Mouse (Mus musculus) myocyte (in vitro differentiated cells): ENCODE results near the gene Eif4enif1. TPM values are rescaled to one million over a fixed set of nuclear protein-coding genes. Genes with fewer than 3 reads are reported as not detected.
A peak's percentile ranks its signal among the peaks of the same experiment; 100 is the strongest.
"Not testable (repeated sequence)": the region's sequence is repeated elsewhere in the genome, so short reads cannot be mapped to it uniquely, and the experiment has no call there.

ENCODE experiments used
- H3K27me3 ChIP-seq: one replicate; pipeline ENCODE4 v1.6.1; 2011; ENCODE audit not compliant: control insufficient read depth, insufficient read depth, insufficient read length
- H3K36me3 ChIP-seq: one replicate; pipeline ENCODE4 v1.6.1; 2011; ENCODE audit not compliant: control insufficient read depth, insufficient read depth
- H3K4me2 ChIP-seq: one replicate; pipeline ENCODE4 v1.6.1; 2011; ENCODE audit warnings: low read depth, control low read depth
- H3K4me3 ChIP-seq: one replicate; pipeline ENCODE4 v1.5.1; 2011; ENCODE audit warnings: mild to moderate bottlenecking, control low read depth, moderate library complexity
- H3K79me2 ChIP-seq: one replicate; pipeline ENCODE4 v1.6.1; 2011; ENCODE audit not compliant: control insufficient read depth, insufficient read depth
- H3ac ChIP-seq: one replicate; pipeline ENCODE4 v1.6.1; 2011; ENCODE audit not compliant: control insufficient read depth, insufficient read length
- CEBPB ChIP-seq: IDR thresholded peaks from 2 replicates; pipeline ENCODE4 v1.6.1; 2011; ENCODE audit warnings: mild to moderate bottlenecking, moderate library complexity; ENCODE audit not compliant: poor library complexity, insufficient read depth, severe bottlenecking
- E2F4 ChIP-seq: IDR thresholded peaks from one replicate; pipeline ENCODE4 v1.6.1; 2011; ENCODE audit warnings: mild to moderate bottlenecking, control low read depth, moderate library complexity; ENCODE audit not compliant: insufficient read depth
- MAX ChIP-seq: IDR thresholded peaks from one replicate; pipeline ENCODE4 v1.6.1; 2011; ENCODE audit warnings: low read depth, mild to moderate bottlenecking, control low read depth
- MYOD1 ChIP-seq, 3 experiments: IDR thresholded peaks; one replicate each; pipeline ENCODE4 v1.6.1; 2011; ENCODE audit warnings: control low read depth in 2 of 3, low read depth in 2 of 3, mild to moderate bottlenecking in 2 of 3, moderate library complexity in 1 of 3; ENCODE audit not compliant: insufficient read length in 2 of 3, control insufficient read depth in 1 of 3
- MYOG ChIP-seq, 3 experiments: IDR thresholded peaks; one replicate each; pipeline ENCODE4 v1.6.1; 2011; ENCODE audit warnings: control low read depth in 2 of 3, low read depth in 2 of 3, mild to moderate bottlenecking in 2 of 3; ENCODE audit not compliant: insufficient read length in 2 of 3, control insufficient read depth in 1 of 3, insufficient read depth in 1 of 3
- POLR2A ChIP-seq: IDR thresholded peaks from one replicate; pipeline ENCODE4 v1.6.1; 2011; ENCODE audit warnings: low read depth, mild to moderate bottlenecking, control low read depth, moderate library complexity; ENCODE audit not compliant: insufficient read length
- POLR2AphosphoS2 ChIP-seq: IDR thresholded peaks from one replicate; pipeline ENCODE4 v1.6.1; 2011; ENCODE audit warnings: low read depth, control low read depth; ENCODE audit not compliant: insufficient read length
- REST ChIP-seq: IDR thresholded peaks from one replicate; pipeline ENCODE4 v1.6.1; 2011; ENCODE audit warnings: mild to moderate bottlenecking, control low read depth, moderate library complexity; ENCODE audit not compliant: insufficient read depth, insufficient read length
- SRF ChIP-seq: IDR thresholded peaks from one replicate; pipeline ENCODE4 v1.6.1; 2011; ENCODE audit warnings: low read depth; ENCODE audit not compliant: control insufficient read depth, insufficient read length
- TCF12 ChIP-seq: IDR thresholded peaks from one replicate; pipeline ENCODE4 v1.6.1; 2011; ENCODE audit warnings: mild to moderate bottlenecking, control low read depth; ENCODE audit not compliant: poor library complexity, insufficient read depth, severe bottlenecking
- TCF3 ChIP-seq: IDR thresholded peaks from one replicate; pipeline ENCODE4 v1.6.1; 2011; ENCODE audit warnings: low read depth, control low read depth; ENCODE audit not compliant: insufficient read length
- USF1 ChIP-seq: IDR thresholded peaks from one replicate; pipeline ENCODE4 v1.6.1; 2011; ENCODE audit warnings: low read depth, mild to moderate bottlenecking, control low read depth, moderate library complexity
- polyA plus RNA-seq: library from polyadenylated mRNA; unstranded; fragments of >200 nt; fragmentation: generic; extraction: Trizol; gene quantifications from one replicate; pipeline ENCODE4 v1.2.1, GENCODE M21; 2012; ENCODE audit warnings: missing spikeins

Gene Eif4enif1
- 24.1 TPM for polyA plus RNA-seq

DNA sequence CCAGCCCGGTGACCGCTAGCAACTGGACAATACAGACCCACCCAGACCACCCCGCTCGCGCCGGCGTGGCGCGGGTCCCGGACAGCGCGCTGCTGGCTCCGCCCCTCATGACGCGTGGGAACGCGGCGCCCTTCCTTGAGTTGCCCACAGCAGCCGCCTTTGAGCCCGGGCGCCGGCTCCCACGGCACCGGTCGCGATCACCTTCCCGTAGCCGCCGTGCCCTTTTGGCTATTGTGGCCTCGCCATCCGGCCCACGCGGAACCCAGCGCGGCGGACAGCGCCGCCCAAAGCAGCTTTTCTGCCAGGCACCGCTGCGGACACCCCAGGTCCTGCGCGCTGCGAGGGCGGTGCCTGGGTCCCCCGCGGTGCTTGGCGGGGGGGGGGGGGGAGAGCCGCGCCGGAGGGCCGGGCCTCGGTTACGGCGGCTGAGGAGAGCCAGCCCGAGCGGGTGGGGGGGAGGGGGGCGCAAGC lies at the start of gene Eif4enif1:
Eif4enif1 (plus strand) TSS at position 162 of the 471 bp plus-strand sequence.
- peaks cover 42% of the 10 kb centered on the region for H3K79me2 ChIP-seq
- TF ChIP-seq MAX (no peak), POLR2A (no peak), TCF3 (no peak), REST (no peak), E2F4 (no peak), CEBPB (no peak), USF1 (no peak), MYOG (IDR thresholded peaks at IDR 0.05; ENCODE audit: control insufficient read depth in 1 of 3, insufficient read depth in 1 of 3, insufficient read length in 2 of 3, low read depth in 2 of 3) (no peak), TCF12 (no peak), SRF (no peak), MYOD1 (IDR thresholded peaks at IDR 0.05; ENCODE audit: control insufficient read depth in 1 of 3, insufficient read length in 2 of 3, low read depth in 2 of 3) (no peak), POLR2AphosphoS2 (no peak)

DNA sequence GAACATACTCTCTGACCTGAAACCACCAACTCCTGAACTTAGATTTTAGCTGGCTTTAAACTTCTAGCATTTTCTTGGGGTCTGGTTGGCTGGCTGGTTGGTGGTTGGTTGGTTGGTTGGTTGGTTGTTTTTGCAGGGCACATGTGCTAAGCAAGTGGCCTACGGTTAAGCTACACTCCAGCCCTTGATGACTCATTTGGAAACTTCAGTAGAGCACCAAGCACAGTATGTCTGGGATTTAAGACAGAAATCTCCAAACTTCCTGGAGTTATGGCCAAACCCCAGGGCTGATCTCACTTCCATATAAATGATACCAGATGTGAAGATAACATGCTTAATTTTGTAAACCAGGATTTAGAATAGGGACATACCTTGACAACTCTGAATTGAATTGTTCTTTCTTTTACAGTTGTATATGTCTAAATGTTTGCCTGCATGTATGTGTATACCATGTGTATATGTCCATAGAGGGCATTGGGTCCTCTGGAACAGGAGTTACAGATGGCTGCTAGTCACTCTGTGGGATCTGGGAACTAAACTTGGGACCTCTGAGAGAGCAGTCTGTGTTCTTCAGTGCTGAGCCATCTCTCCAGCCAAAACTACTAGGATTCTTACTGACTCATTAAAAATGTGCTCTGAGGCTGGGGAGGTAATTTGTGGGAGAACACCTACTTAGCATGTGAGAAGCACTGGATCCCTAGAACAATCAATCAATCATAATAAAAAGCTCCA lies 48.4 kb upstream of the Eif4enif1 start:
- H3K4me3 ChIP-seq, H3K27me3 ChIP-seq, H3K36me3 ChIP-seq, H3ac ChIP-seq, H3K4me2 ChIP-seq, H3K79me2 ChIP-seq: not testable (repeated sequence)

More for the DNA sequence above, at the start of gene Eif4enif1:
- peaks cover 21% of the 10 kb centered on the region for H3K36me3 ChIP-seq
- peak within 1 kb of the TSS; percentile 70 for H3K4me2 ChIP-seq
- no peaks in the 10 kb centered on the region for H3K27me3 ChIP-seq
- H3ac ChIP-seq: peak within 1 kb of the TSS; percentile 52
- peak within 1 kb of the TSS; percentile 18 for H3K4me3 ChIP-seq

DNA sequence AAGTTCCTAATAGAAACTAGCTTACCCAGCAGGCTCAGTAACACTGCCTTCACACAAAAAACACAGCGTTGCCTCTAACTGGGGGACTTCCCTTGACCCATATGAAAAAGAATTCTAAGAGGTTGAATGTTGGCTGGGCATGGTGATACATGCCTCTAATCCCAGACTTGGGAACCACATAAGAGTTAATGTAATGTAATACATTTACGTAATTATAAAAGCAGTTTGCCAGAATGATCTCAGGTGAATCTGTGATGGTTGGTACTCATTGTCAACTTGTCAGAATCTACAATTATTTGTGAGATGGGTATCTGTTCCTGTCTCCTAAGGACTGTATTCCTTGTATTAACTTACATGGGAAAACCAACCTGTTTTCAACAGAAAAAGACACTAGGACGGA lies 45.2 kb upstream of the Eif4enif1 start:
- H3ac ChIP-seq, H3K4me3 ChIP-seq, H3K27me3 ChIP-seq, H3K4me2 ChIP-seq, H3K79me2 ChIP-seq, H3K36me3 ChIP-seq: not testable (repeated sequence)

DNA sequence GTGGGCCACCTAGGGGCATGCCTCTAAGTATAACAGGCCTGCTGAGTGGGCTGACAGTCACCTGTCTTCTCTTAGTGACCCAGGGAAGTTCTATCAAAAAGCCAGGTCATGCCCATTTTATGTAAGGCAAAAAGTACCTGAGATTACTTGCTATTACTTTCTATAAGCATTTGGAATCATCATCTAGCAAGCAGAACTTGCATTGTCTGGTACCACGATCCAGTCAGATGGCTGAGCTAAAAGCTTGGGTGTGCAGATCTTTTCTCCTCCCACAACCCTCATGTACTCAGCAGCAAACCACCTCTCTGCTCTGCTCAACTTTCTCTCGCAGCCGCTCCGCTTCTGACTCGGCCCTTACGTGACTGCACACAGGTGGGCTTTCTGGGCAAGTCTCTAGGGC lies 44.2 kb upstream of the Eif4enif1 start:
- not testable (repeated sequence) for H3K27me3 ChIP-seq, H3K79me2 ChIP-seq, H3K36me3 ChIP-seq, H3K4me3 ChIP-seq, H3ac ChIP-seq
- H3K4me2 ChIP-seq: peak overlapping the region; percentile 7

DNA sequence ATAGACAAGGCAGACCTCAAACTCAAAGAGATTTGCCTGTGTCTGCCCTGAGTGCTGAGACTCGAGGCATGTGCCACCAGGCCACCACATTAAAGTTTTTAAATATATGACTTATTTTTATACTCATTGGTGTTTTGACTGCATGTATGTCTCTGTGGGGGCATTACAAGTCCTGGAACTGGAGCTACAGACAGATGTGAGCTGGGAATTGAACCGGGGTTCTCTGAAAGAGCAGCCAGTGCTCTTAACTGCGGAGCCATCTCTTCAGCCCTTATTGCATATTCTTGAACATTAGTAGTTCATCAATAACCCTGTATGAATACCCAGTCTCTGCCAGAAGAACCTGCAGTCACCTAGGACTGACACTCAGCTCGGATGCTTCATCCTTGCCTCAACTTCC lies 43.4 kb upstream of the Eif4enif1 start:
- H3K36me3 ChIP-seq, H3K4me2 ChIP-seq, H3K79me2 ChIP-seq, H3K4me3 ChIP-seq, H3K27me3 ChIP-seq, H3ac ChIP-seq: not testable (repeated sequence)

DNA sequence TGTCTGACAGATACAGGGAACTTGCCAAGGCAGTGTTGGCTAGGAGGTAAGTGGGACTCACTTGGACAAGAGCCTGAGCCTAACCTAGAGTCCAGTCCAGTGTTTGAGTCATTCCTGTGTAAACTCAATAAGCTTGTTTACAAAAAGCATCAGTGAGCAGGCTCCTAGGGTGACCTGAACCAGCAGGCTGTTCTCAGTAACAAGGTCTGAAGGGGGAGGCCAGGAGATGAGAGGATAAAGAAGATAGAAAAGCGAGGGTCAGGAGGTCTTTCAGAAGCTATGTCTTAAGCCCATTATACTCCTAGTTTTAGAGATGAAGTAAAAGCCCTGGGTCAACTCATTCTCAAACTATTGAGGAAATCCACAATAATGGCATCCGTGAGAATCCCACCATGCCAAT lies 40.8 kb upstream of the Eif4enif1 start:
- H3K4me2 ChIP-seq, H3K36me3 ChIP-seq, H3K4me3 ChIP-seq, H3K27me3 ChIP-seq, H3K79me2 ChIP-seq, H3ac ChIP-seq: not testable (repeated sequence)

DNA sequence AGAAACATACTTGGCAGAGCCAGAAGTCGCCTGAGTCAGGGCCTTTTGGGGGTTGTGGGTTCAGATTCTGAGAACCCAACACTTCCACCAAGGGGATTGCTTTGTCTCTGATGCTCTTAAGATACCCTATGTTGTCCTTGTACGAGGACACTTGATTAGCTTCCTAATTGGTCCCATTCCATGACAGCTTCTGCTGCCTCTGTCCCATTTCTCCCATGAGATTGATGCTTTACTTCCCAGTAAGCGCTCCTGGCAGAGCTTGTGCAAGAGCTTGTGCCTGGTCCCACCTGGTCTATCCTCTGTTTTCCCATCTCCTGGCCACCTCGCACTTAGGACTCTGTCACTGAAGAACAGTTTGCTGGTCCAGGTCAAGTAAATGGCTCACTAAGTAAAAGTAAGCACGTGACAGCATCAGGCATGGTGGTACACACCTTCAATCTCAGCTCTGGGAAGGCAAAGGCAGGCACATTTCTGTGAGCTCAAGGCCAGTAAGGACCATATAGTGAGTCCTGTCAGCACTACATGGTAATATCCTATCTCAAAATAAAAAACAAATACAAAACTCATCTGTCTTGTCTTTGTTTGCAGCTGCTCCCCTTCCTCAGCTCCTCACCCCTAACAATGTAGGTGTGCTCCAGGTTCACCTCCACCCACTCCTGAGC lies 39.8 kb upstream of the Eif4enif1 start:
- H3K4me2 ChIP-seq, H3K36me3 ChIP-seq, H3K27me3 ChIP-seq, H3K79me2 ChIP-seq, H3ac ChIP-seq, H3K4me3 ChIP-seq: not testable (repeated sequence)

DNA sequence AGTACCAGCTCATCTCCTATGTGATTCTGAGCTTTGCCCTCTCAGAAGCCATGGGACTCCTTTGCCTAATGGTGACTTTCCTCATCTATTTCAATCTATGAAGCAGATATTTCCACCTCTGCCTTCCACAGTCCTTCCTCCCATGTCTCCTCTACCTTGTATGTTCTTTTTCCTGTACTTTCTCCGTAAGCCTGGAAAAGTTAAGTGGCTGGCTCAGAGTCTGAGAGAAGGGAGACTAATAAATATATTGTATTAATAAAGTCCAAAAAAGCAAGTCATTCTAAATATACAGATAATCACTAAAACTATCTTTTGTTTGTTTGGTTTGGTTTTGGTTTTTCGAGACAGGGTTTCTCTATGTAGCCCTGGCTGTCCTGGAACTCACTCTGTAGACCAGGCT lies 39.1 kb upstream of the Eif4enif1 start:
- H3K79me2 ChIP-seq, H3K4me3 ChIP-seq, H3K27me3 ChIP-seq: not testable (repeated sequence)

DNA sequence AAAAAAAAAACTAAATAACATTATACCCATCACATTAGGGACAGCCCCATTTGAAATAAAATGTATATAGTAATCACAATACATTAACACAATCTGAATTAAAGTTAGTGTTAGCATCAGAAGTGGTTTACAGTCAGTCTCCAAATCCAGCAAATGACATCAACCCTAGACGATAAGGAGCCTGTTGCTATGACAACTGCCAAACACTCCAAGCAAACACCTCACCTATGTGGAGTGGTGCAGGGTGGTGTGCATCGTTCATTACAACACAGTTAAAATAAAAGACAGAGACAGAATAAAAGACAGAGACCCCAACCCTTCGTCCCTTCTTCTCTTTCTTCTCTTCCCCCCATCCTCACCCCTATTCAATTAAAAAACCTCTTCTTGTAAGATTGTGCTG lies 38.5 kb upstream of the Eif4enif1 start:
- H3ac ChIP-seq, H3K27me3 ChIP-seq, H3K36me3 ChIP-seq, H3K4me2 ChIP-seq, H3K79me2 ChIP-seq, H3K4me3 ChIP-seq: not testable (repeated sequence)

More for the DNA sequence above, 39.1 kb upstream of the Eif4enif1 start:
- H3K36me3 ChIP-seq, H3K4me2 ChIP-seq, H3ac ChIP-seq: not testable (repeated sequence)

DNA sequence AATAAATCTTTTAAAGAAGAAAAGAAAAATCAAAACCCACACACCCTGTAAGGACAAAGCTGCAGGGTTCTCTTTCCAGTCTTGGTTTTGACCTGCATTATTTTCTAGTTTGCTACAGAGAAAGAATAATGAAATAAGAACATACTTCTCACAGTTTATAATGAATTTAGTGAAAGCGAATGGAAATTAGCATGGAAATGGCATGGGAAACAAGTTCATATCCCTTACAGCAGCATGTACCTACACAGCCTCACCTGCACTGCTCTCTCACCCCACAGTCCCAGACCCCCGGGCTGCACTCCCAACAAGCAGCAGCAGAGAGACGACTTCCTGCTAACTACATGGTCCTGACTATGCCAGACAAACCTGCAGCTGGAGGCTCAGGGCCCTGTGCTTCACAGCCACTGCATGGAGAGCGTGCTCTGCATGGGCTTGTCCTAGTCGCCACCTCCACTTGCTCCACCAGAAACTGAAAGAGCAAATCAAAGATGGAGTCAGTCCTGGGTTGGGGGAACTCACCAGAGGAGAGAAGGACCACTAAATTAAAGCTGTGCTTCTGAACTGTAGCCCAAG lies 36.9 kb upstream of the Eif4enif1 start:
- H3K4me2 ChIP-seq, H3K79me2 ChIP-seq, H3K4me3 ChIP-seq, H3K27me3 ChIP-seq, H3ac ChIP-seq, H3K36me3 ChIP-seq: not testable (repeated sequence)
